Mouse (Mus musculus) forebrain, embryonic 14.5 days (tissue): Measurements from ENCODE around the gene Gemin7. TPM values are rescaled to one million over a fixed set of nuclear protein-coding genes. Genes with fewer than 3 reads are reported as not detected.

Experiments
- ATAC-seq: fragments of 200-750 bp; cut with Nextera tagmentation; 2 replicates; pipeline ENCODE4 v1.8.0; 2017; ENCODE audit warnings: mild to moderate bottlenecking, moderate library complexity
- DNase-seq: peaks from one replicate; pipeline ENCODE4 v3.0.0-alpha.2; 2015; ENCODE audit warnings: low spot score
- H3K27ac ChIP-seq: fragments of 300-500 bp; sonication (generic); 2 replicates; pipeline ENCODE4 v1.5.1; 2014; ENCODE audit warnings: low read depth, mild to moderate bottlenecking, control low read depth, low read length, moderate library complexity
- H3K27me3 ChIP-seq: fragments of 300-500 bp; sonication (generic); replicated peaks from 2 replicates; pipeline ENCODE4 v1.6.1; 2014; ENCODE audit warnings: low read length, control low read depth, mixed read lengths; ENCODE audit not compliant: control insufficient read depth, insufficient read depth
- H3K36me3 ChIP-seq: fragments of 300-500 bp; sonication (generic); 2 replicates; pipeline ENCODE4 v1.6.1; 2014; ENCODE audit warnings: low read length, control low read depth; ENCODE audit not compliant: control insufficient read depth, insufficient read depth
- H3K4me1 ChIP-seq: fragments of 300-500 bp; sonication (generic); 2 replicates; pipeline ENCODE4 v1.6.1; 2014; ENCODE audit warnings: antibody characterized with exemption, low read length, control low read depth; ENCODE audit not compliant: control insufficient read depth, insufficient read depth
- H3K4me2 ChIP-seq: fragments of 300-500 bp; sonication (generic); 2 replicates; pipeline ENCODE4 v1.6.1; 2014; ENCODE audit warnings: mild to moderate bottlenecking, control low read depth, low read length
- H3K4me3 ChIP-seq: fragments of 300-500 bp; sonication (generic); 2 replicates; pipeline ENCODE4 v1.5.1; 2014; ENCODE audit warnings: low read depth, low read length, control low read depth
- H3K9ac ChIP-seq: fragments of 300-500 bp; sonication (generic); 2 replicates; pipeline ENCODE4 v1.6.1; 2014; ENCODE audit warnings: mild to moderate bottlenecking, low read length, control low read depth, moderate library complexity
- H3K9me3 ChIP-seq: fragments of 300-500 bp; sonication (generic); replicated peaks from 2 replicates; pipeline ENCODE4 v1.6.1; 2016; ENCODE audit warnings: low read length, control low read depth, mixed read lengths; ENCODE audit not compliant: control insufficient read depth
- WGBS: fragments of 180-500 bp; shearing (Covaris S2); extraction: QIAGEN DNeasy Blood & Tissue Kit; methylation state at CpG from one replicate; pipeline ENCODE4 v1.1.7; 2014; 5-methylcytosine and 5-hydroxymethylcytosine counted together
- polyA plus RNA-seq: library from polyadenylated mRNA; unstranded; fragments of >200 nt; fragmentation: Nextera tagmentation; extraction: Ambion mirVana; gene quantifications from 2 replicates; pipeline ENCODE4 v1.2.1, GENCODE M21; 2014

Gene Gemin7
- polyA plus RNA-seq, 1 experiment from 2014 or later, result 146 TPM

DNA sequence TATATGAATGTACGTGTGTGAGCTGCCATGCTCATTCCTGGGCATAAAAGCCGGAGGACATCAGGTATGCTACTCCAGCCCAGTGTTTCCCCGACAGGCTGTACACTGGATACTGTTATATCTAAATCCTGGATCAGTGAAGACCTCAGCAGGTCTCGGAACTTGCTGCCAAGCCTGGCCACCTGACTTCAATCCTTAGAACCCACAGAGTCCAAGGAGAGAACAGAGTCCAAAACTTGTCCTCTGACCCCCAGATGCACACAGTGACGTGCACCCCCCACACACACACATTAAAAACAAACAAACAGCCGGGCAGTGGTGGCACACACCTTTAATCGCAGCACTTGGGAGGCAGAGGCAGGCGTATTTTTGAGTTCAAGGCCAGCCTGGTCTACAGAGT, 10.0 kb downstream of the Gemin7 start:
- Histone ChIP-seq H3K27me3 (no peaks in the 10 kb centered on the region), H3K9me3 (no peaks in the 10 kb centered on the region; the same call in 1 of the 2 replicates), H3K4me2 (no peak overlapping the region), H3K9ac (no peak overlapping the region), H3K4me1 (peaks cover 5% of the 10 kb centered on the region), H3K27ac (no peak overlapping the region), H3K4me3 (no peak overlapping the region), H3K36me3 (peaks cover 36% of the 10 kb centered on the region)
- ATAC-seq, result no peak
- 90% methylated on average over 8 of the region's 8 CpGs for WGBS
- DNase-seq, result no peak

DNA sequence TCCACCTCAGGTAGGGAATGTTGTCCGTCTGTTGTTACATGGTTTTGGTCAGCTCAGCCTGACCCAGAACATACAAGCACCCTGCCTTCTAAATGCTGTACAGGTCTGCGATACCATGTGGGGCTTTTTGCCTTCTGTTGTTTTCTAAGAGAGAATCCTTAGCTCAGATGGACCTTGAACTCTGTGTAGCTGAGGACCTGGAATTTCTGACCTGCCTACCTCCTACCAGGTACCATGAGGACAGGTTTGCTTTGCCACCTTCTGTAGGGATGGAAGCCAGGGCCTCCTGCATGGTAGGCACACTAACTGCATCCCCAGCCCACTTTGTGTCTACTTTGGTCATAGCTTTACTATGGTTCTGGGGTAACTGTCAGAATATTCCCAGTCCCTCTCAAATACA, 11.6 kb downstream of the Gemin7 start:
- peaks cover 36% of the 10 kb centered on the region for H3K36me3 ChIP-seq
- H3K27ac ChIP-seq, result no peak overlapping the region
- peaks cover 4% of the 10 kb centered on the region for H3K4me1 ChIP-seq
- DNase-seq (no peak), ATAC-seq (no peak)
- no peaks in the 10 kb centered on the region; the same call in 1 of the 2 replicates for H3K9me3 ChIP-seq
- no peak overlapping the region for H3K4me2 ChIP-seq
- H3K27me3 ChIP-seq, result no peaks in the 10 kb centered on the region
- 100% methylated on average over 2 of the region's 2 CpGs for WGBS
- H3K9ac ChIP-seq, result no peak overlapping the region
- no peak overlapping the region for H3K4me3 ChIP-seq

GRCm38 (mm10) chr7:19564455-19564854, 12.9 kb downstream of the Gemin7 start:
- no peak overlapping the region for H3K4me2 ChIP-seq
- H3K36me3 ChIP-seq, result peaks cover 27% of the 10 kb centered on the region
- 89% methylated on average over 4 of the region's 4 CpGs for WGBS

DNA sequence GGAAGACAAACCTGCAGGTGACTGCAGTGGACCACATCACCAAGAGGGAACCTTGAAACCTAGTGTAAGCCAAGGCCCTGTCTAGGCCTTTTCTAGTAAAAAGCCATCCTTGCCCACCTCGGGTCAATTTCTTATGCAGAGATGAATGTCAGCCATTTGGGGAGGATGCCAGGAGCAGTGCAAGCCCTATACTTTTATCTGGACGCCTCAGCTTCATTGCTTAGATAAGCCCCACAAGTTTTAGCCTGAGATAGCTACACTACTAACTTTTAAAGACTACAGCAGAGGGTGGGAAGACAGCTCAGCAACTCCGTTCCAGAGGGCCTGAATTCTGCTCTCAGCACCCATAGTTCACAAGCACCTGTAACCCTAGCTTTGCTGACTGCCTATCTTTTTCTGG, 13.5 kb downstream of the Gemin7 start:
- Histone ChIP-seq H3K4me2 (no peak overlapping the region), H3K27ac (no peak overlapping the region), H3K36me3 (peaks cover 23% of the 10 kb centered on the region), H3K4me3 (no peak overlapping the region), H3K9me3 (no peaks in the 10 kb centered on the region; the same call in 1 of the 2 replicates), H3K4me1 (peaks cover 19% of the 10 kb centered on the region), H3K27me3 (no peaks in the 10 kb centered on the region), H3K9ac (no peak overlapping the region)
- ATAC-seq, result no peak
- 81% methylated on average over 3 of the region's 3 CpGs for WGBS
- no peak for DNase-seq

More at GRCm38 (mm10) chr7:19564455-19564854, 12.9 kb downstream of the Gemin7 start:
- no peak overlapping the region for H3K27ac ChIP-seq
- H3K4me1 ChIP-seq, result peaks cover 14% of the 10 kb centered on the region
- H3K9ac ChIP-seq, result no peak overlapping the region
- DNase-seq, result no peak
- ATAC-seq, result no peak
- H3K9me3 ChIP-seq, result no peaks in the 10 kb centered on the region; the same call in 1 of the 2 replicates
- no peaks in the 10 kb centered on the region for H3K27me3 ChIP-seq
- H3K4me3 ChIP-seq, result no peak overlapping the region

- peak; percentile 40 for ATAC-seq
- peak within 1 kb of the TSS; percentile 99 for H3K4me2 ChIP-seq
- H3K4me3 ChIP-seq, result peak within 1 kb of the TSS; percentile 90
- peaks cover 19% of the 10 kb centered on the region for H3K4me1 ChIP-seq
- WGBS, result 2% methylated on average over 19 of the region's 19 CpGs
- peak; percentile 68 for DNase-seq
- no peaks in the 10 kb centered on the region for H3K27me3 ChIP-seq
- peak within 1 kb of the TSS; percentile 94 for H3K9ac ChIP-seq
- no peaks in the 10 kb centered on the region; the same call in 1 of the 2 replicates for H3K9me3 ChIP-seq
- peaks cover 22% of the 10 kb centered on the region for H3K36me3 ChIP-seq
- H3K27ac ChIP-seq, result peak within 1 kb of the TSS; percentile 82
These were observed 14.6 kb downstream of the Gemin7 start, which contains the start of gene Ppp1r37 for GRCm38 (mm10) chr7:19562643-19563410. Gene Ppp1r37 (minus strand): TSS chr7:19563076.

DNA sequence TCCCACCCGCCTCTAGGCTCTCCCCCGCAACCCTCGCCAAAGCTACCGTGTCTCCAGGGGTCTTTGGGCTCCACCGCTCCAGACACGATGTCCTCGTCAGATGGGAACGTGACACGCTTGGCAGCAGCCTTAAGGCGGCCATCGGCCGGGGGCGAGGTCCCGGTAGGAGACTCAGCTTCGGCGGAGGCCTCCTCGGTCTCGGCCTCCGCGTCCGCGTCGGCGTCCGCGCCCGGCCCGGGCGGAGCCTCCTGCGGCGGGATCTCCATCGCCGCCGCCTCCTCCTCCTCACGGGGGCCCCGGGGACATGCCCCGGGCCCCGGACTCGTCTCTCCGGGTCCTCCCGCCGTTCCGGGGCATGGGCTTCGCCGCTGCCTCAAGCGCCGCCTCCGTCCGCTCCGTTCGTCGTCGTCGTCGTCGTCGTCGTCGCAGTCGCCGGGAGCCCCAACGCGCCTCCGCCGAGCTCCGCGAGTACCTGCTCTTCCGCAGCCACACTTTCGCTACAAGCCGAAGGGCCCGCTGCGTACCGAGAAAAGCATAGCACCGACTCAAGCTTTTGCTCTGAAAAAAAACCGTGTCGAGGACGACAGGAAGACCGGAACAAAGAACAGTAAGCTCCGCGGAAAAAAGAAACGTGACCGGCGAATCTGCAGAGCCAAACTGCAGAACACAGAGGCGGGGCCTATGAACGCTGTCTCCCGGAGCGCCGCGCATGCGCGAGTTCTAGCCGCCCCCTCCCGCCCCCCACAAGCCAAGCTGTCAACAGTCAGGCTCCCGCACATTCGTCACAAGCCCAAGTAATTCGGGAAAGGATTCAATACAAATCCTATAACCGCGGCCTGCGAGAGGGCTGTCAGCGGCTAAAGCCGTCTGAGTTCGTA, 15.4 kb downstream of the Gemin7 start:
- H3K4me2 ChIP-seq, result peak overlapping the region; percentile 99
- H3K9me3 ChIP-seq, result no peaks in the 10 kb centered on the region; the same call in 1 of the 2 replicates
- peaks cover 19% of the 10 kb centered on the region for H3K4me1 ChIP-seq
- peak; percentile 93 for ATAC-seq
- H3K27ac ChIP-seq, result peak overlapping the region; percentile 82
- H3K9ac ChIP-seq, result peak overlapping the region; percentile 94
- WGBS, result under 1% methylated on average over 102 of the region's 102 CpGs
- H3K36me3 ChIP-seq, result peaks cover 21% of the 10 kb centered on the region
- H3K27me3 ChIP-seq, result no peaks in the 10 kb centered on the region
- DNase-seq, result peak; percentile 98
- H3K4me3 ChIP-seq, result peak overlapping the region; percentile 90

DNA sequence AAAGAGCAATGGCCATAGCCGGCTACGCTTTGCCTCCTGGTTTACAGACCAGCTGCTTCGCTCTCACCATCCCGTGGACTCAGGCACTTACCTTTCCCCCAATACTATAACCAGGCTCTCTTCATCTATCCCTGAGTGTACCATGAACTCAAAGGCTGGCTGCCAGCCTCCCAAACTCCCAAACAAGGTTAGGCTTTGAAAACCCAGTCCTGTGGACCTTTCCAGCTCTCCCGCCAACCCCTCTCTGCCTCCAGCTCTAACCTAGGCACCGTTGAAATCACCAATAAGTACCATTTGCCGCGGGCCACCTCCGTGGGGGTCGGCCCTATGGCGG, 16.0 kb downstream of the Gemin7 start:
- peak overlapping the region; percentile 99 for H3K4me2 ChIP-seq
- H3K4me1 ChIP-seq, result peaks cover 19% of the 10 kb centered on the region
- WGBS, result under 1% methylated on average over 11 of the region's 11 CpGs
- no peaks in the 10 kb centered on the region; the same call in 1 of the 2 replicates for H3K9me3 ChIP-seq
- no peaks in the 10 kb centered on the region for H3K27me3 ChIP-seq
- peak overlapping the region; percentile 94 for H3K9ac ChIP-seq
- H3K4me3 ChIP-seq, result peak overlapping the region; percentile 90
- ATAC-seq, result no peak
- peak overlapping the region; percentile 82 for H3K27ac ChIP-seq
- H3K36me3 ChIP-seq, result peaks cover 23% of the 10 kb centered on the region
- no peak for DNase-seq

DNA sequence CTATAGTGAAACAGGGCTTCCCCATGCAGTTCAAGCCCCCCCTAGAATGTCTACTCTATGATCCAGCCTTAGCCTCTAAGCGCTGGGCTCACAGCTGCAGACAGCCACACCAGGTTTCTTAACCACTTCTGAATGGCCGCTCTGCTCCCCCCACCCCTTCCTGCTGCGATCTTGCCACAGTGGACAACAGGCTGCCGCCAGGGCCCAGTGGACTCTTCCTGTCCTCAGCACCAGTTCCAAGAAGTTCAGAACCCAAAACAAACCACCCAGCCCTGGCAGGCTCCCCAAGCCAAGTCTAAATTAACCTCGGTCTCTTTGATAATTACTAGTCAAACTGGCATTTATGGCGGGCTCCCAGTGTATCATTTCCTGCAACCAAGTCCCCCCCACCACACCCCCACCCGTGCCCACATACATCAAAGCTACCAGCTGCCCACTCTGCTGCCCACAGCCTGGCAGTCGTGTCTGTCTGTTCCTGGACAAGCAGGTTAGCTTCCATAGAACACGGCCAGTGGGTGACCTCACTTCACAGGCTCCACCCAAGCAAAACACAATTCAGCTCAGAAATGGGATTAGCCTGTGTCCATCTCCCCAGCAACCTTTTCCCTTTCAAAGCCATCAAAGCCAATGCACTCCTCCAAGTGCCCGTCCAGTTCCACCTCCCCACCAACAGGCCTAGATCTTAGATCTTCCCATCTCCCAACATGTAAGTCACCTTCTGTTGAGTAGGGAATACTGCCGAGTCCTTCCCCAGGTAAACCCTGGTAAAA, 16.7 kb downstream of the Gemin7 start:
- H3K4me2 ChIP-seq, result peak overlapping the region; percentile 99
- peaks cover 19% of the 10 kb centered on the region for H3K4me1 ChIP-seq
- WGBS, result 26% methylated on average over 11 of the region's 11 CpGs
- H3K9me3 ChIP-seq, result no peaks in the 10 kb centered on the region; the same call in 1 of the 2 replicates
- H3K27ac ChIP-seq, result no peak overlapping the region
- H3K4me3 ChIP-seq, result peak overlapping the region; percentile 90
- H3K27me3 ChIP-seq, result no peaks in the 10 kb centered on the region
- DNase-seq, result no peak
- peaks cover 25% of the 10 kb centered on the region for H3K36me3 ChIP-seq
- ATAC-seq, result no peak
- peak overlapping the region; percentile 94 for H3K9ac ChIP-seq
